Mouse (Mus musculus) heart, embryonic 11.5 days (tissue): ENCODE results near the gene Nol4l. TPM values are rescaled to one million over a fixed set of nuclear protein-coding genes. Genes with fewer than 3 reads are reported as not detected.

Source experiments
- ATAC-seq: fragments of 200-750 bp; cut with Nextera tagmentation; replicated peaks from 2 replicates; pipeline ENCODE4 v1.8.0; 2017; ENCODE audit warnings: moderate library complexity; ENCODE audit not compliant: insufficient number of reproducible peaks, low FRiP score, low TSS enrichment
- H3K27ac ChIP-seq: fragments of 300-500 bp; sonication (generic); 2 replicates; pipeline ENCODE4 v1.5.1; 2014; ENCODE audit warnings: mild to moderate bottlenecking, low read depth, low read length
- H3K27me3 ChIP-seq: fragments of 300-500 bp; sonication (generic); 2 replicates; pipeline ENCODE4 v1.6.1; 2014; ENCODE audit warnings: mild to moderate bottlenecking, low read length, mixed read lengths; ENCODE audit not compliant: control insufficient read depth, insufficient read depth
- H3K36me3 ChIP-seq: fragments of 300-500 bp; sonication (generic); 2 replicates; pipeline ENCODE4 v1.6.1; 2014; ENCODE audit warnings: mild to moderate bottlenecking, low read length, moderate library complexity, mixed read lengths; ENCODE audit not compliant: control insufficient read depth, insufficient read depth
- H3K4me1 ChIP-seq: fragments of 300-500 bp; sonication (generic); 2 replicates; pipeline ENCODE4 v1.6.1; 2014; ENCODE audit warnings: low read length; ENCODE audit not compliant: control insufficient read depth, insufficient read depth
- H3K4me2 ChIP-seq: fragments of 300-500 bp; sonication (generic); 2 replicates; pipeline ENCODE4 v1.6.1; 2014; ENCODE audit warnings: mild to moderate bottlenecking, moderate library complexity
- H3K4me3 ChIP-seq: fragments of 300-500 bp; sonication (generic); 2 replicates; pipeline ENCODE4 v1.5.1; 2014; ENCODE audit warnings: low read depth, low read length
- H3K9ac ChIP-seq: fragments of 300-500 bp; sonication (generic); 2 replicates; pipeline ENCODE4 v1.6.1; 2014; ENCODE audit warnings: mild to moderate bottlenecking, low read depth, low read length, moderate library complexity
- H3K9me3 ChIP-seq: fragments of 300-500 bp; sonication (generic); replicated peaks from 2 replicates; pipeline ENCODE4 v1.6.1; 2016; ENCODE audit warnings: low read length; ENCODE audit not compliant: control insufficient read depth
- WGBS: fragments of 180-500 bp; shearing (Covaris S2); extraction: QIAGEN DNeasy Blood & Tissue Kit; methylation state at CpG from one replicate; pipeline ENCODE4 v1.1.7; 2014; ENCODE audit not compliant: insufficient replicate concordance; 5-methylcytosine and 5-hydroxymethylcytosine counted together
- polyA plus RNA-seq: library from polyadenylated mRNA; unstranded; fragments of >200 nt; fragmentation: Nextera tagmentation; extraction: Ambion mirVana; gene quantifications from 2 replicates; pipeline ENCODE4 v1.2.1, GENCODE M21; 2014

Nol4l gene
- polyA plus RNA-seq, 1 experiment from 2014 or later, result 16.7 TPM

DNA sequence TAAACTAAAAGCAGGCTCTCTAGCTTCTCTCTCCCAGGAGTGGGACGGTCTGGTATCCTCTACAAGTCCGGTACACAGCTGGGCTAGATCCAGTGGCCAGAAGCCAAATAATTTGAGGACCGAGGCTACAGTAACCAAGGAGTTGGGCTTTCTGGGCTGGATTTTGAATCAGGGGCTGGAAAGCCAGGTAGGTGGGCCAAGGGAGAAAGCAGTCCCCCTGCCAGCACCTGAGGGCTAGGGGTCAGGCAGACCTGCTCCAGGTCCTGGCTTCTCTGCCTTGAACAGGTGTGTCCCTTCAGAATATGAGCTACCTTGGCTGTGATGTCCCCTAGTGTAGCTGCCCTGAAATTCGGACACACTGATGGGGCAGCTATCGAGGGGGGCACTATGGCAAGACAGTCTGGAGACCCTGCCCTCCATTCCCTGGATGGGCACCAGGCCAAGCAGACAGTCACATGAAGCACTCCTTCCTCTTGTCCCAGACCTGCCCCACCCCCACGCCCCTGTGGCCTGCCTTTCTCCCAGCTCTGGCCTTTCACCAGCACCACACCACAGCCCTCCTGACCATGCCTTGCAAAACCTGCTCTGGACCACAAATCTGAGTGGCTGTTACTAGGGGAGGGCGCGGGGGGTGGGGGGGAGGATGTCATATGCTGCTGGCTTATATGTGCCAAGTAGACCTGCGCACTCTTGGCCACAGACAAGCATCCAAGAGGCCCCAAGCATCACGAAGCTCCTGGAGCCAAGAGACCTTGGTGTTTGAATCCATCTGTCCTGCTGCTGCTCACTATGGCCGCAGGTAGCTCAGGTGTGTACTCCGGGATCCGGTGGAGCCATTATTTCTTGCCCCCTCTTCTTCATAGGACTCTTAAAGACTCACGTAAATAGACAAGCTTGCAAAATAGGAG is 17.1 kb downstream of the Nol4l start:
- no peak for ATAC-seq
- WGBS, result 83% methylated on average over 14 of the region's 14 CpGs
- Histone ChIP-seq H3K9me3 (no peaks in the 10 kb centered on the region), H3K27ac (no peak overlapping the region), H3K9ac (no peak overlapping the region), H3K4me3 (no peak overlapping the region), H3K4me2 (no peak overlapping the region), H3K36me3 (no peaks in the 10 kb centered on the region), H3K4me1 (peaks cover 42% of the 10 kb centered on the region), H3K27me3 (no peaks in the 10 kb centered on the region)

GRCm38 (mm10) chr2:153511562-153511961 is 18.2 kb downstream of the Nol4l start:
- no peaks in the 10 kb centered on the region for H3K9me3 ChIP-seq
- H3K27ac ChIP-seq, result no peak overlapping the region
- no peak overlapping the region for H3K4me2 ChIP-seq
- H3K4me1 ChIP-seq, result peaks cover 32% of the 10 kb centered on the region
- ATAC-seq, result no peak
- no peaks in the 10 kb centered on the region for H3K36me3 ChIP-seq
- no peaks in the 10 kb centered on the region for H3K27me3 ChIP-seq
- no peak overlapping the region for H3K9ac ChIP-seq
- H3K4me3 ChIP-seq, result no peak overlapping the region
- WGBS, result 69% methylated on average over 6 of the region's 6 CpGs

DNA sequence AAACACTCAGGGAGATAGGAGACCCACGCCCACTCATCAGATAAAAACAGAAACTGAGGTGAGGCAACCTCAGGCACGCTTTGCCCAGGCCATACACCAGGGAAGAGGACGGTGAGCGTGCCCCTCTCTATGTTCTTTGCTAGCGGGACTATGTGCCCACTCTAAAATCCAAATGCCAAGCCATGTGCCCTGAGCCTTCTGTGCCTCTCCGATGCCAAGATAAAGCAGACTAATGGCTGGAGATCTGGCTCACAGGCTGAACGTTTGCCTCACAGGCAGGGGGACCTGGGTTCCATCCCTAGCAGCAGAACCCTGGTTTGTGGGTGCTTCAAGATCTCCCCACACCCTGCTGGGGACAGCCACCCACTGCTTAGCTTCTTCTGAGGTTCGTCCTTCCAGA is 19.6 kb downstream of the Nol4l start:
- no peak overlapping the region for H3K27ac ChIP-seq
- H3K9me3 ChIP-seq, result no peaks in the 10 kb centered on the region
- WGBS, result 84% methylated on average over 8 of the region's 8 CpGs
- ATAC-seq, result no peak
- H3K4me1 ChIP-seq, result peaks cover 28% of the 10 kb centered on the region
- no peak overlapping the region for H3K9ac ChIP-seq
- H3K4me2 ChIP-seq, result no peak overlapping the region
- no peaks in the 10 kb centered on the region for H3K36me3 ChIP-seq
- H3K27me3 ChIP-seq, result no peaks in the 10 kb centered on the region
- H3K4me3 ChIP-seq, result no peak overlapping the region

GRCm38 (mm10) chr2:153509211-153510029 is 20.4 kb downstream of the Nol4l start:
- peak overlapping the region; percentile 1; the same call in 1 of the 2 replicates for H3K4me2 ChIP-seq
- no peaks in the 10 kb centered on the region for H3K27me3 ChIP-seq
- 0 out of 2 replicates have a peak, but pooled peaks have one; percentile 47 for ATAC-seq
- no peaks in the 10 kb centered on the region for H3K9me3 ChIP-seq
- no peaks in the 10 kb centered on the region for H3K36me3 ChIP-seq
- no peak overlapping the region for H3K4me3 ChIP-seq
- peaks cover 25% of the 10 kb centered on the region for H3K4me1 ChIP-seq
- 17% methylated on average over 18 of the region's 18 CpGs for WGBS
- H3K27ac ChIP-seq, result peak overlapping the region; percentile 46; the same call in 1 of the 2 replicates
- H3K9ac ChIP-seq, result no peak overlapping the region

DNA sequence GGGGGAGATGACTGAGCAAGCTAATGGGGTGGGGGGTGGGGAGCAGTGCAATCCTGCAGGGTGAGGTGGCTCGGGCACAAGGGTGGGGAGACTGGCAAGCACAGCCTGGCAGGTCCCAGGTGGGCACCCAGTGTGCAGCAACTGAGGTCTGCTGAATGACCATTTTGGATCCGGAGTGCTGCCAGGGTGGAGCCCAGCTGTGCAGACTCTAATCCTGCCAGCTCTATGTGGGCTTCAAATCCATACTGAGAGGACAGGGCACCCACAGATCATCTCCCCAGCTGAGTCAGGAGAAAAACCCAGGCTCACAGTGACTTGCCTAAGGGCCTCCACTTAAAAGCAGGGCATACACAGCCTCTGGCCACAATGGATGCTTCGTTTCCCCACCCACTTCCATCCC is 21.4 kb downstream of the Nol4l start:
- no peak overlapping the region for H3K4me2 ChIP-seq
- no peak overlapping the region for H3K4me3 ChIP-seq
- no peaks in the 10 kb centered on the region for H3K27me3 ChIP-seq
- H3K9me3 ChIP-seq, result no peaks in the 10 kb centered on the region
- H3K9ac ChIP-seq, result no peak overlapping the region; the same call in 1 of the 2 replicates
- no peak overlapping the region for H3K27ac ChIP-seq
- peaks cover 25% of the 10 kb centered on the region for H3K4me1 ChIP-seq
- 81% methylated on average over 3 of the region's 3 CpGs for WGBS
- ATAC-seq, result 0 out of 2 replicates have a peak, but pooled peaks have one; percentile 27
- no peaks in the 10 kb centered on the region for H3K36me3 ChIP-seq

DNA sequence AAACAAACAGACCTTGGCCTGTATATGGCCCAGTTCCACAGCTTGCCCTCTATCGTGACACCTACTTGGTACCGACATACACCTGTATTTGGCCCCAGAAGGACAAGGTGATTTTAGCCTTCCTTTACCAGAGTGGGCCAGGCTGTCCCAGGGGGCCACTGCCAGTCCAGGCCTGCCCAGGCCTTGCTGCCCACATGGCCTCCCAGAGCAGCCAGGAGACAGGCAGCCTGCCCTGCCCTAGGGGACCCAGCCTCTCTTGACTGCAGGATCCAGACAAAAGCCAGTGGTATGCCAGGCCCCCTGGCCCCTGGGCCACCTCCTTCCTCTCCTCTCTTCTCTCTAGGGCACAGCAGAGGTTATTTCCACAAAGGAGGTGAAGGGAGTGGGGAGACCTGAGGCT is 21.8 kb downstream of the Nol4l start:
- no peak overlapping the region for H3K27ac ChIP-seq

DNA sequence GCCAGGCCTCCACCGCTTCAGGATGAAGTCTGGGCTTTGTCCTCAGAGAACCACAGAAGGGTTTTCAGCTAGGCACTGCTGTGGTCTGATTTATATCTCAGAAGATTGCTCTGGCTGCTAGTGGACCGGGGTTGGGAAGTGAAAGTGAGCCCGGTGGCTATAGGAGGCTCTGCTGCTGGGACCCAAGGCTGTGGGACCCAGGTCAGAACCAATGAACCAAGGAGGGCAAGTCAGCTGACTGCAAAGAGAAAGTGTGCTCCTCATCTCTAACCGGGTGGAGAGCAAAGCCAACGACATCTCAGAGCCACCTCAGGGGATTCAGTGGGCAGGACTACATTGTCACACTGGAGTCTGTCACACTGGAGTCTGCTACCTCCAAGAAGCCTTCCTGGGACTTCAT is 23.4 kb downstream of the Nol4l start:
- H3K27ac ChIP-seq, result no peak overlapping the region
- no peaks in the 10 kb centered on the region for H3K27me3 ChIP-seq
- 79% methylated on average over 5 of the region's 5 CpGs for WGBS
- H3K36me3 ChIP-seq, result no peaks in the 10 kb centered on the region
- H3K9ac ChIP-seq, result no peak overlapping the region
- H3K9me3 ChIP-seq, result no peaks in the 10 kb centered on the region
- ATAC-seq, result no peak
- H3K4me2 ChIP-seq, result no peak overlapping the region
- H3K4me3 ChIP-seq, result no peak overlapping the region
- H3K4me1 ChIP-seq, result peaks cover 17% of the 10 kb centered on the region

More for the DNA sequence above, 21.8 kb downstream of the Nol4l start:
- H3K36me3 ChIP-seq, result no peaks in the 10 kb centered on the region
- H3K9me3 ChIP-seq, result no peaks in the 10 kb centered on the region
- 94% methylated on average over 2 of the region's 2 CpGs for WGBS
- ATAC-seq, result no peak
- H3K9ac ChIP-seq, result no peak overlapping the region
- H3K4me3 ChIP-seq, result no peak overlapping the region
- H3K4me1 ChIP-seq, result peaks cover 25% of the 10 kb centered on the region
- no peak overlapping the region for H3K4me2 ChIP-seq
- no peaks in the 10 kb centered on the region for H3K27me3 ChIP-seq

GRCm38 (mm10) chr2:153499154-153499553 is 30.6 kb downstream of the Nol4l start:
- no peak for ATAC-seq
- whole genome bisulfite sequencing, result 54% methylated on average over 4 of the region's 4 CpGs
- Histone ChIP-seq H3K27ac (no peak overlapping the region), H3K27me3 (no peaks in the 10 kb centered on the region), H3K4me1 (peaks cover 33% of the 10 kb centered on the region), H3K9ac (no peak overlapping the region), H3K9me3 (no peaks in the 10 kb centered on the region), H3K4me2 (no peak overlapping the region), H3K36me3 (no peaks in the 10 kb centered on the region), H3K4me3 (no peak overlapping the region)
